Mouse (Mus musculus) monocyte, adult 59 days (primary cell): Measurements from ENCODE around the gene Gm43738. TPM values are rescaled to one million over a fixed set of nuclear protein-coding genes. Genes with fewer than 3 reads are reported as not detected.

Source experiments
- total RNA-seq, 2 experiments: library from RNA; stranded (reverse); gene quantifications; one replicate each; pipeline ENCODE4 v1.2.4; 2023

The Gm43738 gene
- total RNA-seq = not detected

GRCm38 (mm10) chr3:89100811-89101210 is at the start of gene Gm43738:
Gene Gm43738, minus strand, starts transcription at chr3:89101099.

GRCm38 (mm10) chr3:89135958-89136357 is 35.1 kb upstream of the Gm43738 start, which contains the start of gene Pklr:
Gene Pklr, plus strand, starts transcription at chr3:89136142.

GRCm38 (mm10) chr3:89101812-89102494 is 1.1 kb upstream of the Gm43738 start, which contains the start of gene Fdps:
Gene Fdps, minus strand, starts transcription at chr3:89101959.

GRCm38 (mm10) chr3:89093175-89093574 is 7.7 kb downstream of the Gm43738 start, which contains the start of gene Rusc1:
Gene Rusc1, minus strand, starts transcription at chr3:89093311.

Other genes starting within 250 kb of the Gm43738 start
- 10 to 100 TPM; 10.2 to 12.4 TPM for gene Msto1, start 187.1 kb downstream of the Gm43738 start, total RNA-seq
- 10 to 100 TPM; 56.5 to 59.4 TPM for gene Ash1l, start 150.5 kb downstream of the Gm43738 start, total RNA-seq
- 10 to 100 TPM; 42.3 to 47.0 TPM for gene Dap3, start 149.9 kb downstream of the Gm43738 start, total RNA-seq
- 10 to 100 TPM; 32.8 to 34.0 TPM for gene Rusc1, start 7.8 kb downstream of the Gm43738 start, total RNA-seq
- 10 to 100 TPM; 34.8 to 48.9 TPM for gene Fdps, start 860 bp upstream of the Gm43738 start, total RNA-seq
- gene Pklr, start 35.0 kb upstream of the Gm43738 start, total RNA-seq = not detected
- under 1 TPM in 1 of 2 experiments, not detected in 1; 0.31 TPM for gene Hcn3, start 59.1 kb upstream of the Gm43738 start, total RNA-seq
- 10 to 100 TPM; 79.1 to 83.2 TPM for gene Clk2, start 63.7 kb upstream of the Gm43738 start, total RNA-seq
- 10 to 100 TPM; 82.3 TPM for gene Scamp3, start 76.4 kb upstream of the Gm43738 start, total RNA-seq
- 10 to 100 TPM; 12.2 to 13.0 TPM for gene Fam189b, start 82.0 kb upstream of the Gm43738 start, total RNA-seq
- gene Gba, start 101.8 kb upstream of the Gm43738 start, total RNA-seq = 100 to 1,000 TPM; 109 to 114 TPM
- gene Thbs3, start 114.1 kb upstream of the Gm43738 start, total RNA-seq = 1 to 10 TPM; 5.2 to 6.8 TPM
- 10 to 100 TPM; 84.0 to 86.7 TPM for gene Mtx1, start 126.0 kb upstream of the Gm43738 start, total RNA-seq
- gene Muc1, start 128.0 kb upstream of the Gm43738 start, total RNA-seq = not detected
- gene Krtcap2, start 144.9 kb upstream of the Gm43738 start, total RNA-seq = 100 to 1,000 TPM in 1 of 2 experiments, 10 to 100 TPM in 1; 82.1 to 104 TPM
- gene Trim46, start 145.2 kb upstream of the Gm43738 start, total RNA-seq = 1 to 10 TPM in 1 of 2 experiments, under 1 TPM in 1; 0.18 to 1.1 TPM
- gene Dpm3, start 158.3 kb upstream of the Gm43738 start, total RNA-seq = 10 to 100 TPM; 65.3 to 74.1 TPM
- gene Slc50a1, start 169.5 kb upstream of the Gm43738 start, total RNA-seq = 10 to 100 TPM; 49.4 to 58.0 TPM
- under 1 TPM in 1 of 2 experiments, not detected in 1; 0.55 TPM for gene Efna1, start 180.0 kb upstream of the Gm43738 start, total RNA-seq
- gene Efna3, start 221.9 kb upstream of the Gm43738 start, total RNA-seq = not detected
- not detected for gene Efna4, start 236.9 kb upstream of the Gm43738 start, total RNA-seq
- 100 to 1,000 TPM; 163 to 179 TPM for gene Adam15, start 248.9 kb upstream of the Gm43738 start, total RNA-seq